Comparison of ENCODE assay signal across 22 mouse cellular contexts in genomic region chr17:30154861-30155260, GRCm38 (mm10).
DNase-seq lines count a peak whose midpoint lies in the region; ATAC-seq and TF ChIP-seq lines count a peak whose summit lies in the region.
"Had no signal": no experiment of that assay in that cellular context is flagged by ENCODE, and none has a peak within 500 bp of the region (broad histone marks: within the 10 kb centered on the region; RNA-seq: fewer than 3 reads in every experiment).

No protein-coding gene starts in this region.

- no peaks in the 10 kb centered on the region for H3K9me3 ChIP-seq in heart, embryonic 16.5 days (replicated peaks; ENCODE audit: control insufficient read depth, low read length)
- H3K9me3 ChIP-seq in lung, embryonic 14.5 days (ENCODE audit: low read depth, low read length): no peaks in the 10 kb centered on the region
- H3K9me3 ChIP-seq: limb, embryonic 15.5 days; neural tube, embryonic 12.5 days had no signal

- H3K27me3 ChIP-seq in heart, embryonic 16.5 days (ENCODE audit: control insufficient read depth, insufficient read depth, low read length): no peaks in the 10 kb centered on the region
- no peaks in the 10 kb centered on the region for H3K27me3 ChIP-seq in lung, embryonic 14.5 days (ENCODE audit: insufficient read depth, low read length)
- H3K27me3 ChIP-seq: limb, embryonic 15.5 days; neural tube, embryonic 12.5 days had no signal

- ATAC-seq in heart, embryonic 16.5 days (replicated peaks; ENCODE audit: extremely low read depth, insufficient read depth, low FRiP score): no peak; the same call in 1 of the 2 replicates
- no peak for ATAC-seq in lung, embryonic 14.5 days (ENCODE audit: insufficient read depth)
- ATAC-seq: CD4-positive, CD25-positive, alpha-beta regulatory T cell, adult 4 months; forebrain, postnatal 0 days; intestine, embryonic 16.5 days; midbrain, embryonic 16.5 days had no signal

- WGBS in heart, embryonic 16.5 days: 36% methylated on average over 1 of the region's 1 CpGs
- 55% methylated on average over 1 of the region's 1 CpGs for WGBS in lung, embryonic 14.5 days

- intact Hi-C loops in heart, postnatal 10 days (cut with DNase I): no loop called here
- intact Hi-C loops in heart, postnatal 36 days (cut with DNase I): no loop called here

- peak overlapping the region; percentile 26; the same call in 1 of the 2 replicates for H3K27ac ChIP-seq in heart, embryonic 16.5 days (ENCODE audit: low read length)
- no peak overlapping the region for H3K27ac ChIP-seq in lung, embryonic 14.5 days (ENCODE audit: low read depth)
- H3K27ac ChIP-seq: kidney, postnatal 0 days; liver, embryonic 14.5 days; neural tube, embryonic 12.5 days had no signal

- DNase-seq in heart, adult 11 months: peak; percentile 87
- no peak for DNase-seq in heart, postnatal 10 days
- no peak for DNase-seq in heart, postnatal 36 days
- DNase-seq in lung, embryonic 14.5 days: peak; percentile 34
- no peak for DNase-seq in lung, postnatal 25 days (ENCODE audit: low spot score)
- no peak for DNase-seq in liver
- DNase-seq: forebrain, postnatal 0 days; gastrocnemius, postnatal 10 days; kidney, adult 8-10 months; kidney, postnatal 4 days; lung, adult 2 months; lung, postnatal 14 days; thymus, postnatal 14 days had no signal

- H3K9ac ChIP-seq in heart, embryonic 16.5 days (ENCODE audit: low read length): no peak overlapping the region
- no peak overlapping the region for H3K9ac ChIP-seq in lung, embryonic 14.5 days
- H3K9ac ChIP-seq: forebrain, postnatal 0 days; limb, embryonic 15.5 days; liver, embryonic 14.5 days; neural tube, embryonic 12.5 days had no signal

- peaks cover 44% of the 10 kb centered on the region for H3K4me1 ChIP-seq in heart, embryonic 16.5 days (ENCODE audit: control insufficient read depth, insufficient read depth, low read length)
- no peaks in the 10 kb centered on the region for H3K4me1 ChIP-seq in lung, embryonic 14.5 days (ENCODE audit: insufficient read depth)

- H3K36me3 ChIP-seq in heart, embryonic 16.5 days (ENCODE audit: control insufficient read depth, insufficient read depth): no peaks in the 10 kb centered on the region
- H3K36me3 ChIP-seq in lung, embryonic 14.5 days (ENCODE audit: insufficient read depth): no peaks in the 10 kb centered on the region; the same call in 1 of the 2 replicates
- H3K36me3 ChIP-seq: limb, embryonic 15.5 days; neural tube, embryonic 12.5 days had no signal

- H3K4me3 ChIP-seq in heart, embryonic 16.5 days (ENCODE audit: low read length): no peak overlapping the region
- H3K4me3 ChIP-seq in lung, embryonic 14.5 days (ENCODE audit: low read depth, low read length): no peak overlapping the region
- H3K4me3 ChIP-seq: limb, embryonic 15.5 days; neural tube, embryonic 12.5 days had no signal

- no peak for TF ChIP-seq CTCF in lung, embryonic 14.5 days (IDR thresholded peaks at IDR 0.05; ENCODE audit: low read depth)

- no peak overlapping the region for H3K4me2 ChIP-seq in heart, embryonic 16.5 days (ENCODE audit: low read depth, low read length)
- no peak overlapping the region for H3K4me2 ChIP-seq in lung, embryonic 14.5 days
- H3K4me2 ChIP-seq: limb, embryonic 15.5 days; midbrain, embryonic 11.5 days; neural tube, embryonic 12.5 days had no signal

Comparison
In these comparisons a context has a peak if more than half of its experiments do, and no peak if none do; other contexts are left out.
1. DNase-seq: peak in heart, adult 11 months (single experiment) and lung, embryonic 14.5 days (single experiment); none in heart, postnatal 10 days (0 of 2), heart, postnatal 36 days (0 of 2), lung, postnatal 25 days (single experiment) and liver (single experiment).